Mouse (Mus musculus) cerebellum, postnatal 4 days (tissue): Measurements from ENCODE around the gene Hsph1.

Source experiments
- DNase-seq, 2 experiments: peaks; one replicate each; pipeline ENCODE4 v3.0.0; 2022; ENCODE audit warnings: low spot score in 2 of 2, mixed read lengths in 1 of 2

Gene Hsph1

DNA sequence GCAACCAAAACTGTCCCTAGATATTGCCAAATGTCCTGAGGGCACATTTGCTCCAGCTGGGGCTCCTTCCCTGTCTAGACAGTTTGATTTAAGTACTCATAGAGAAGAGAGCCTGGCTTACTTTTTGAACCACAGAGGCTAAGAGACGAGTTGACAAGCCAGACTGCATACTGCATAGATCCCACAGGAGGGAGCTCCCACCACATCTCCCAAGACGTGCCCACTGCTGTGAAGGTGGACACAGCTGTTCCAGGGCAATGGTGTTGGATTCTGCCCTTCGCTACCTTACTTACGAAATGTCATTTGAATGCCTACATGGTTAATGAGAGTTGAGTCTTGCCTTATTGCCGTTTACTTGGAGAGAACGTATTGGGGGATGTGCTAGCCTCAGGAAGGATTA, 6.2 kb upstream of the Hsph1 start:
- no peak for DNase-seq

DNA sequence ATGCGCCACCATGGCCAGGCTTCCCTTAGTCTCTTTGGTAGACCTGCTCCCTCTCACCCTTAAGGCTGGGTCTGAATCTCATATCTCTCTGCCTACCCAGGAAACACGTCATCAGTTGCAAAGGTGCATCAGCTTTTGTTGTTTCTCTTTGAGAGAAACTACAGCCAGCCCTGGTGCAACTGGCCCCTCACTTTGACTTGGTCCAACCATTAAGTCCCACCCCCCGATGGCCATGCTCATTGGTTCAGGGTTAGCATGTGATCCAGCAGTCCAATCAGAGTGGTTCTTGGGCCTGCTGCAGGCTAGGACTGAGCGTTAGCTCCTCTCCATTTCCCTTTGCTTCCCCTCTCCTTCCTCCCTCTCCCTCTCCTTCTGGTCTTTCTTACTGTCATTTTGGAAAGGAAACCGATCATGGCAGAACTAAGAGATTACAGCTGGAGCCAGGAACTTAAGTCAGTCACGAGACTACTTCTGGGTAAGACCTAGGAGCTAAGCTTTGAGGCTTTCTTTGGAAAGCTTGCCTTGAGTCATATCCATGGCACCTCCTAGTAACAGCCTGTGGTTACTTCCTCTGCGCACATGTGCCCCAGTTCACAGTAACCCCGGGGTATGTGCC, 5.2 kb upstream of the Hsph1 start:
- DNase-seq = no peak

- DNase-seq = no peak
Measured at GRCm38 (mm10) chr5:149637306-149637705, 1.1 kb upstream of the Hsph1 start.

DNA sequence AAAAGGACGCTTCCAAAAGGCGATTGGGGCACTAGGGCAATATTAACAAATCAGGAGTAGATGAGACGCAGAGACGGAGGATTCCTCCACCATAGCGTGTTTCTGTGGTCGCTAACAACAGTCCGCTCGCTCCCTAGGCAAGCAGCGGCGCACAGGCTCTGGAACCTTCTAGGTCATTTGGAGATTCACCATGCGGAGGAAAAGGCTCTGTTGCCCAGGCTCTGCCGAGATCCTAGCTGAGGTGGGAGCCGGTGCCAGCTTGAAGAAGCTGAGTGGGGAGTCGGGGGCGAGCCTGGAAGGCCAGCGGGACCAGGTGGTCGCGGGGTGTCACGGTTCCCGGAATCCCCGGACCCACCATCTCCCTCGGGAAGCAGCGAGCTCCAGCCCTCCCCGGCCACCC, 620 bp downstream of the Hsph1 start:
- no peak for DNase-seq

GRCm38 (mm10) chr5:149634409-149635035, 1.7 kb downstream of the Hsph1 start:
- no peak for DNase-seq

GRCm38 (mm10) chr5:149625547-149625946, 10.6 kb downstream of the Hsph1 start:
- DNase-seq = no peak

- no peak for DNase-seq
Measured at GRCm38 (mm10) chr5:149623815-149624675, 12.1 kb downstream of the Hsph1 start.

DNA sequence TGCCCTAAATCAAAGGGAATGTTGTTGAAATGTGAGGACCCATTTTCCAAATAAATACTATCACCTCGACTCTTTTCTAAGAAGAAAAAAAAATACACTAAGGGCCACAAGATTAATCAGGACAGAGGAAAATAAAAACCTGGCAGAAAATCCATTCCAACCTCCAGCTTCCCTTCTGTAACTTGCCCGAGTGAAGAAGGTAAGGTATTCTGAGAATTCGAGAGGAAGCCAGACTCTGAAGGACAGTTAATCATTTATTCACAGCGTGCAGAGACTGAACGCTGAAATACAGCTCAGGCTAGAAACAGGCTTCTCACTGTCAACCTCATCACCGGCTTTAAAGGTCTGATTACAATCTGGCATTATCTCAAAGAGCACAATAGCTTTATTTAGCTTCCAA, 13.5 kb downstream of the Hsph1 start:
- no peak for DNase-seq

DNA sequence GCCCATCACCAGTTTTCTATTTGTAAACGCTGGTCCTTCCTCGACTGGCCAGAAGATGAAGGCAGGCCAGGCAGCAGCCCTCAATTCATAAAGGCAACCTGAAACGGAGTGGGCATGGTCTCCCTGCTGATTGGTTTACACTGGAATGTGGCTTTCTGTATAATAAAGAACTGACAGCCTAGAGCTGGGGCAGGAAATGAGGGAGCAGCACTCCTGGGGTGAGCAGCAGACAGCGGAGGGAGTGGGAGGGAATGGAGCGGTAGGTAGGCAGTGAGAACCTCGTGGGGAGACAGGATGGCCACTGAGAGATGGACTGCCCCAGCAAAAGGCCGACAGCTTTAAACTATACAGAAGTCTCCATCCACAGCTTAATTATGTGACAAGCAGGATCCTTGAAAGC, 14.0 kb downstream of the Hsph1 start:
- DNase-seq = no peak

DNA sequence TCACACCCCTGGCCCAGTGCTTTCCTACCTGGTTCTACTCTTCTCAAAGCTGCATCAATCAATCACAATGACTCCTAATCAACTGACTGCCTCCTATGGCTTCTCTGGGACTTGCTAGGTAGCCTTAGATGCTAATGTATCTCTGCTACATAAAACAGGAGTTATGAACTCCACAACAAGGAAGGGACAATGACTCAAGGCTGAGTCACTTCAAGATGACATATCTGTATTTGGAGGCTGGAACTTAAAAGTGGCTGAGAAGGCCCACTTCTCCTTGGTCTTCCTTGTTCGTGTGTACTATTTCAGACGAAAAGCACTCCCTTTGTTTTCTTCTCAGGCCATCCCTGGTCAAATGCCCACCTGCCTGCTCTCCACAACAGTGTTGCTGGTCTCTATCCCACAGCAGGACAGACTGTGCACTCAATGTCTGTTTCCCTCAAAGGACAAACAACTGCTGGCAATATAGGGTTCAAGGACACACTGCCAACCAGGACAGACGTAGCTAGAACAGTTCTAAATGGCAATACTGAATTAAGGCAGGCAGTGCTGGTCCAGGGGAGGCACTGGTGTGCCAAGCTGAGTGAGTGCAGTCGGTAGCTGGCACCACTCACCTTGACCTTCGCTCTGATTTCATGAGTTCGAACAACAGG, 18.3 kb downstream of the Hsph1 start:
- DNase-seq = no peak

DNA sequence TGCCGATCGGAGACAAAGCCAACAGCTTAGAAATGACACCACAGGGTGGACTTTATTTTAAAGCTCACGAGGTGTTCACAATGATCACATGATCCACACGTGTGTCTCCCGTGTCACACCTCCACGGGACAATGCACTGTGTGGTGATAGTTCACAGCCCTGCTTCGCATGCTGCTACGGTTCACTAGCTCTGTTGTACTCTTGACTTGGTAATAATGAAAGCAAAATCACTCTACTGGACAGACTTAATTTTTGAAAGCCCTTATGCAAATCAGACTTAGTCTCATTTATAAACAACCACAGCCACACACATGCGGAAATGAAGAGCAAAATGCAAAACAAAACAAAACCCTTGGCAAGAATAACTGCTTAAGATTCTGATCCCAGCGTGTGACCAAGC, 19.4 kb downstream of the Hsph1 start:
- DNase-seq = no peak

- DNase-seq = no peak
Measured at GRCm38 (mm10) chr5:149616138-149616537, 20.0 kb downstream of the Hsph1 start.

DNA sequence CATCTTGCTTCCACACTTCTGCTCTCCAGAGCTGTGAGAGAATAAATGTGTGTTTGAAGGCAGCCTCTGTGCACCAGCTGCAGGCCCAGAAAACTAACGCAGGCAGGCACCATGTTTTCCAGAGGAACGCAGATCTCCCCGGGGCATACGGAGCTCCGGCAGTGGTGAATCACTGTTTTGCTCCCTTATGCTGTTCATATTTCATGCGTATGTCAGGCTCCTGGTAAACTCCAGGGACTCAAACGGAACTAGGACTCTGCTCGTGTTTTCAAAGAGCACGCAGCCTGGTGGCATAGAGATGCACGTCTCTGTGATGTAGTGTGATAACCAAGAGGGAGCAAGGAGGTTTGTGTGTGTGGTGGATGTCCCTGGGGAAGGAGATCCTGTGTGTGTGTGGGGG, 23.4 kb downstream of the Hsph1 start:
- no peak for DNase-seq

GRCm38 (mm10) chr5:149612165-149612518, 24.0 kb downstream of the Hsph1 start:
- DNase-seq = no peak

DNA sequence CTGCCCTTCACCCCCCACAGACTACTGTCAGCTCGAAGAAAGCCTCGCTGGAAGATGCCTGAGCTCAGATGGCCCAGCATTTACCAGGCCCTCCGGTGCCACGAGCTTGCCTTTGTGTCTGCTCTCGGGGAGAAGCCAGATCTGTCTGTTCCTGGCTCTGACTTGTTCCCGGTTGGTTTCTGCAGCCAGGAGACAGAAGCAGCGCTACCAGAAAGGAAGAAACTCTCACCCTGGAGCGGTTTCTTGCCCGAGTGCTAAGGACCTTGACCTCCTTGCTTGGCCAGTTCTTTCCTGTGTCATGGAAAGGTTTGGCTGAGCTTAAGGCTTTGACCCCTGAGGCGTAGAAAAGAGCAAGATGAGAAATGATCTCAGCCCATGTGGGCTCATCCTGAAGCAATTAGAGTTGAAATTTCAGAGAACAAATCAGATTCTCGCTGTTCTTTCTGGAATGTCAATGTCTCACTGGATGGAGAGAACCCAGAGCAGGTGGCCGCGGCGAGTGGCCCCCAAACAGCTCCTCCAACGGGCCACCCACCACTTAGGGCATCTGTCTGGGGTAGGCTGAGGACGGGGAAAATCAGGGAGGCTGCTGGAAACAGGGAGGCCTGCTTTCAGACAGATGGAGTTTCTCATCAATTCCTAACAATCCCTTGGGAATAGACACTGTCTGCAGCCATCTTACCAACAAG, 24.6 kb downstream of the Hsph1 start:
- DNase-seq = peak in 1 of 2 experiments; percentile 24

DNA sequence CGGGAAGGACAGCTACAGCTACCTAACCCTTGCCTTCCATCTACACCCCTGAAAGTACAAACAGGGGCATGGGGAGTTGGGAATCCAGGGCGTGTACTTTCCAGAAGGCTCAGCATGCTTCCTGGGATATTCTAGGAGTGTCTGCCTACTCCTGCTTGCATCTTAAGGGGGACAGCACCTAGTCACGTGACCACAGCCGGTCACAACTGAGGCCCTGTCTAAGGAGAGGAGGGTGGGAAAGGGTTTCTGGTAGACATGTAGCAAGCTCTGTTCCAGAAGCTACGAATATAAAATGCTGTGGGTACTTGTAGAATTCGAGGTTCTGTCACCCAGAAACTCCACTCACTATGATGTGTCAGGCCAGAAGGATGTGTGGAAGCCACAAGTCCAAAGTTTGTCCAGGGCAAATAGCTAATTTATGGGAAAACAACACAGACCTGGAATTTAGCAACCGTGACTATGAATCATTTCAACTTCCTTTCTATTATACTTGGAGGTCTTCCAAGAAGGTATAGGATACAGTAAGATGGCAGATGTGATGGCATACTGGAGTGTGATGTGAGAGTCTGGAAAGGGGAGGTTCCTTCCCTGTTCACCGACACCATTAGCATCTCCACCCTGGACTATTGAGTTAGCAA, 29.0 kb downstream of the Hsph1 start:
- no peak for DNase-seq

- no peak for DNase-seq
Measured at GRCm38 (mm10) chr5:149603241-149603640, 32.9 kb downstream of the Hsph1 start.

GRCm38 (mm10) chr5:149601996-149602395, 34.2 kb downstream of the Hsph1 start:
- no peak for DNase-seq

DNA sequence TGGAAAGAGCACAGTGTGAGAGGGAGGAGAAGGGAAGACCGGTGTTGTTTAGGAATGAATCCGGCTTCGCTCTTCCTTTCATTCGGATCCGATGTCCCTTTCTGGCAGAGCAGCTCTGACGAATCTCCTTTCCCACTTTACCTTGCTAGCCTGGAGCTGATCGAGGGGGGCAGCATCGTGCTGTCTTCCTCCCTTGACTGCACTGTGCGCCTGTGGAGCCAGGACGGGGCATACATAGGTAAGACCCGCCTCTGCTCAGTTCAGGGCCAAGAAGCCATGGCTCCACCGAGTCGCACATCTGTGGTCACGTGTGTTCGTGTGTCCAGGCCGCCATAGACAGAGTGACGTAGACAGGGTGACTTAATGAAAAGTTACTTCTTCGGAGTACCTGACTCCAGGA, 38.8 kb downstream of the Hsph1 start:
- no peak for DNase-seq

DNA sequence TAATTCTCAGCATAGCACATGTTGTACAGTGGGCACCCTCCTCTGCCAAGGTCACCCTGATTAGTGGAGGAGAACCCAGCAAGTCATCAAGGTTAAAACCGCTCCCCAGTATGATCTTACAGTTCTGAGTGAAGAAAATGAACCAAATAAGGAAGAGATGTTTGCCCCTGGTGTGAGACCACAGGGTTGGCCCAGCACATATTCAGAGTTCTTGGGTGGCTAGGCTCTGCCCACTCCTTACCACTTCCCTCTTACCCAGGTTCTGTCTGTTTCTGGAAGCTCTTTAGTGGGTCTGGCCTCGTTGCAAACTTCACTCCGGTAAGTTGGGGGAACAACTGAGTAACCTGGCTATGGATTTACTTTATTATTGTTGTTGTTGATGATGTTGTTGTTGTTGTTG, 42.0 kb downstream of the Hsph1 start:
- DNase-seq = no peak

GRCm38 (mm10) chr5:149589932-149590331, 46.2 kb downstream of the Hsph1 start:
- DNase-seq = no peak
